Mouse (Mus musculus): Measurements from ENCODE around the gene Slc8a2.

Gene Slc8a2

GRCm38 (mm10) chr7:16125829-16126228 lies 3.8 kb upstream of the Slc8a2 start:
- in situ Hi-C loops (cut with MboI), result no loop called here

GRCm38 (mm10) chr7:16128344-16128743 lies 1.3 kb upstream of the Slc8a2 start:
- in situ Hi-C loops (cut with MboI), result no loop called here

DNA sequence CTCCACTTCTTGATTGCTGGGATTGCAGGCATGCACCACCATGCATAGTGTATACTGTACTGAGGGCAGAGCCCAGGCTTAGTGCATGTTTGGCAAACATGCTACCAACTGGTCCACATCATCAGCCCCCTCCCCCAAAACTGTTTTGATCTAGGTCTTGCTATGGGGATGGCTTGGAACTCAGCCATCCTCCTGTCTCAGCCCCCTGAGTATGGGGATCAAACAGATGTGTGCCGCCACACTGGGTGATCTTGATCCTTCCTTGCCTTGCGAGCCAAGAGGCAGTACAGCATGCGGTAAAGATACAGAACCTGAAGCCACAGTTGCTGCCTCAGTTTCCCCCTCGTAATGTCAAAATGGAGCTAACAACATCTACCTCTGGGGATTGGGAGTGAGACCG lies 727 bp upstream of the Slc8a2 start:
- in situ Hi-C loops (cut with MboI), result no loop called here

DNA sequence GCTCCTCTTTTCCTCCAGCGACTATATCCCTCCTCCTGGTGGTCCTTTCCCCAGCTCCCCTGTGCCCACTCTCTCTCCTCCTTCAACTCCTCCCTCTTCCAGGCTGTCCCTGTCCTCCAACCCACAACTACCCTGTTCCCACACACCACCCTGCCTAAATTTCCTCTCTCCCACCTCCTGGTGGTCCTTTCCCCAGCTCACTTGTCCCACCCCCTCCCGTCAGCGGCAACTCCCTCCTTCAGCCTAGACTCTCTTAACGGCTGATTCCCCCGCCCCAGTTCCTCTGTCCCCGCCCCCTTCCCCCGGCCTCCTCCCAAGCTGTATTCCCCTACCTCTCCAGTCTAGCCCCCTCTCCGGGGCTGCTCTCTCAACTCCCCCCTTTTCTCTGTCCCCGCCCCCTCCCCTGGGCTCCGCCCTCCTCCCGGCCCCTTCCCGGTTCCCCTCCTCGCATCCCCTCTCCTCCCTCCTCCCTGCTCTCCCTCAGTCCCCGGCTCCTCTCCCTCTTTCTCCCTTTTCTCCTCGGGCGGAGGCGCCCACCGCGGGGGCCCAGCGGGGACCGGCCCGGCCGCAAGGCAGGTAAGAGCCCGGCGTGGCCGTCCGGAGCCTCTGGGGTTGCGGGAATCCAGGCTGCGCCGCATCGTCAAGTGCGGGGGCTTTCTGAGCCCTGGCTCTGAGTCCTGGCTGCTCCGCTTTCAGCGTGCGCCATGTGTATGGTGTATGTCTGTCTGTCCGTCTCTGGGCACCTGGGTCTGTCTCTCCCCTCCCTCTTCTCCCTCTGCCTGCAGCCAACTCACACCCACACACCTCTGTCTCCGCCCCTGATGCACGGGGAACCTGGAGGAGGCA lies 443 bp downstream of the Slc8a2 start:
- in situ Hi-C loops (cut with MboI), result no loop called here

- in situ Hi-C loops (cut with MboI), result no loop called here
Observed at GRCm38 (mm10) chr7:16130956-16131634, 1.5 kb downstream of the Slc8a2 start.

- in situ Hi-C loops (cut with MboI), result no loop called here
Observed at GRCm38 (mm10) chr7:16132161-16132581, 2.5 kb downstream of the Slc8a2 start.

GRCm38 (mm10) chr7:16132926-16133325 lies 3.3 kb downstream of the Slc8a2 start:
- in situ Hi-C loops (cut with MboI), result no loop called here

GRCm38 (mm10) chr7:16133691-16134090 lies 4.1 kb downstream of the Slc8a2 start:
- in situ Hi-C loops (cut with MboI), result no loop called here

DNA sequence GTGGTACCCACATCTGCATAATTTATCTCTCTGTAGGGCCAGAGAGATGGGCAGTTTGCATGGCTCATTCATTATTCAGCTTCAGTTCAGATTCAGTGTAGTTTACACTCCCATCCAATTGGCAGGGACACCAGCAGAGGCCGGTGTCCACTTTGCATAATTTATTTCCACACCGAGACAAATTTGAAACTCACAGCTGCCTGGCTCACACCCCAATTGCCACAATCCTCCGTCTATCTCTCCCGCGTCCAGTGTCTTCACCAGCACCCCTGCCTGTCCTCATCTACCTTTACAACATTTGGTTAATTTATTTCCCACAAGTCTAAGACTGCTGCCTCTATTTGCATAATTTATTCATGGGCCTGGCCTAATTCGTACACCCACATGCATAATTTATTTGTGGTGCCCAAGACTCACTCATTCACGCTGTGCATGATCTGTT lies 5.3 kb downstream of the Slc8a2 start:
- in situ Hi-C loops (cut with MboI), result no loop called here

- in situ Hi-C loops (cut with MboI), result loop anchor here (10.0 kb wide), 1 partner anchor 162 kb away; no protein-coding TSS in a partner anchor
Observed at GRCm38 (mm10) chr7:16146489-16147410, 17.1 kb downstream of the Slc8a2 start.

DNA sequence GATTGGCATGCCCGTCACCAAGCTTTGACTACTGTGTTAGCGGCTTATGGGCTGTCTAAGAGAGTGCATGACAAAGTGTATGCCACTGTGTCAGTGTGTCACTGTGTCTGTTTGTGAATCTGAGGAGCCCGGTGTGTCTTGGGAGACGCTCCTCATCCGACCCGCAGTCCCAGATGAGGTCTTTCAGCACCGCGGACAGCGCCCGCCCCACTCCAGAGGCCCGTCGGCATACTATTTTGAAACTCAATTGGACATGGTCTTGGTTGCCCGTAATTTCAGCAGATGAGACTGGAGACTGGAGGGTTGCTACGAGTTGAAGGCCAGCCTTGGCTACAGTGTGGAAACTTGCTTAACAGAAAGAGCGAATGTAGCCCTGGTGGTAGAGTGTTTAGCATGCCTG lies 18.0 kb downstream of the Slc8a2 start:
- in situ Hi-C loops (cut with MboI), result loop anchor here (10.0 kb wide), 1 partner anchor 163 kb away; no protein-coding TSS in a partner anchor

DNA sequence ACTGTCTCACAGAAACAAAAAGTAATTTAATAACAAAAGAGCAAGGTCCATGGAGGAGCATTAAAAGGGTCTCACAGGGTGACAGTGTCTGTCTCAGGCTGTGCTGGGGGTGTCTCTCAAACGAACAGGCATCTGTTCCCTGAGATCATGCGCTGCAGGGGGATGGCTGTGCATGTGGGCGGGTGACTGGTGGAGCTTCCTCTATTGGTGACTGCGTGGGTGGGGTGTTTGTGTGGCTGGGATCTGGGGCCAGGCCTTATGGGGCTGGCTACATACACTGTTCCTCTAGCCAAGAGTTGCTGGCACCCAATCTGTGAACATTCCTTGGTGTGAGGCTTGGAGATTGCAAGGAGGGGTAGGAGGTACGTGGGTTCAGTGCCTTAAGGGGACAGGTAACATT lies 19.6 kb downstream of the Slc8a2 start:
- in situ Hi-C loops (cut with MboI), result loop anchor here (10.0 kb wide), 1 partner anchor 164 kb away; no protein-coding TSS in a partner anchor

DNA sequence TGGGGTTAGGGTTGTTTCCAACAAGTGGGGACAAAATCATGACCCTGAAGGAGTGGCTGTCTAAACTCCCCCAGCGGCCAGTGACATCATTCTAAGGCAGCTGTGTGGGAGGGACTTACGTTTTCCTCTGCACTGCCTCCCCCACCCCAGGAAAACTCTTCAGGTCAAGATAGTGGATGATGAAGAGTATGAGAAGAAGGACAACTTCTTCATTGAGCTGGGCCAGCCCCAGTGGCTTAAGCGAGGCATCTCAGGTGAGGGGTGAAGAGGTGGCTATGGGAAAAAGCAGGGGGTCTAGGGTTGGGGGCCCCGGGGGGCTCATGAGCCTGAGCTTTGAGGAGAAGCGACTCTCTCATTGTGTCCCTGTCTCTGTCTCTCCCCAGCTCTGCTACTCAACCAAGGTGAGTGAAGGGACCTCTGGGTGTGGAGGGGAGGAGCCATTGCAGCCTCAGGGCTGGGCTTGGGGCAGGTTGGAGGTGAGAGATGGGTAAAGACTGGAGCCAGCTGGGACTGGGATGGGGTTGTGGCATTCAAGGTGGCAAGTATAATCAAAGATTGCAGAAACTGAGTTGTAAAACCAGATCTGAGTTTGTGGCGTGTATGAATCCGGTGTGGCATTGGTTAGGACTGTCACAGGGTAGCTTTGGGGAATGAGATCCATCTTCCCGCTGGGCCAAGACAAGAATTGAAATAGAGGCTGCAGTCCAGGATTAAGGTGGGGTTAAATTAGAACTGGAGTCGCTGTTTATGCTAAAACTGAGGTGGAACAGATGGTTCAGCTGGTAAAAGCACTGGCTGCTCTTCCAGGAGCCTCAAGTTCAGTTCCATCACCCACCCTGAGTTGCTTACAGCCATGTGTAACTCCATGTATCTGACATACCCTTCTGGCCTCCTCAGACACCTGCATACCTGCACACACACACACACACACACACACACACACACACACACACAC lies 20.8 kb downstream of the Slc8a2 start:
- in situ Hi-C loops (cut with MboI), result no loop called here

GRCm38 (mm10) chr7:16153522-16153921 lies 23.9 kb downstream of the Slc8a2 start:
- in situ Hi-C loops (cut with MboI), result no loop called here

- in situ Hi-C loops (cut with MboI), result no loop called here
Observed at GRCm38 (mm10) chr7:16155132-16155872, 25.7 kb downstream of the Slc8a2 start.

- in situ Hi-C loops (cut with MboI), result no loop called here
Observed at GRCm38 (mm10) chr7:16156105-16156714, 26.6 kb downstream of the Slc8a2 start.

DNA sequence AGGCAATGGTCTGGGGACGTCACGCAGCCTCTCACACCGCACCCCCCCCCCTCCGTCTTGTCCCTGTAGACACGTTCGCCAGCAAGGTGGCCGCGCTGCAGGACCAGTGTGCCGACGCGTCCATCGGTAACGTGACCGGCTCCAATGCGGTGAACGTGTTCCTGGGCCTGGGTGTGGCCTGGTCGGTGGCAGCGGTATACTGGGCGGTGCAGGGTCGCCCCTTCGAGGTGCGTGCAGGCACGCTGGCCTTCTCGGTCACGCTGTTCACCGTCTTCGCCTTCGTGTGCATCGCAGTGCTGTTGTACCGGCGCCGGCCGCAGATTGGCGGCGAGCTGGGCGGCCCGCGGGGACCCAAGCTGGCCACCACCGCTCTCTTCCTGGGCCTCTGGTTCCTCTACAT lies 29.1 kb downstream of the Slc8a2 start:
- in situ Hi-C loops (cut with MboI), result no loop called here

DNA sequence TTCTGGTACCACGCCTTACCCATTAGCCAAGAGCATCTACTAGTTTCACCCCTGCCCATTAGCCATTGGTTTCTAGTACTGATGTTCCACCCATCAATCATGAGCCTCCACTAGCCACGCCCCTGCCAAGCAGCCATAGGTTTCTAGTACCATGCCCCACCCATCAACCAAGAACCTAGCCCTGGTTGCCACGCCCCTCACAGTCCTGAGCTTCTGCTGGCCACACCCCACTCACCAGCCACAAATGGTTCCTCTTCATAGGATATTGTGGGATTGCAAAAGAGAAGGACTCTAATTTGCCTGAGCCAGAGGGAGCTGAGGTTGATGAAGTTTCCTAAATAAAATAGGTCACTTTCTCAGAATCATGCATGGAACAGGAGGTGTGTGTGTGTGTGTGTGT lies 31.1 kb downstream of the Slc8a2 start:
- in situ Hi-C loops (cut with MboI), result no loop called here

DNA sequence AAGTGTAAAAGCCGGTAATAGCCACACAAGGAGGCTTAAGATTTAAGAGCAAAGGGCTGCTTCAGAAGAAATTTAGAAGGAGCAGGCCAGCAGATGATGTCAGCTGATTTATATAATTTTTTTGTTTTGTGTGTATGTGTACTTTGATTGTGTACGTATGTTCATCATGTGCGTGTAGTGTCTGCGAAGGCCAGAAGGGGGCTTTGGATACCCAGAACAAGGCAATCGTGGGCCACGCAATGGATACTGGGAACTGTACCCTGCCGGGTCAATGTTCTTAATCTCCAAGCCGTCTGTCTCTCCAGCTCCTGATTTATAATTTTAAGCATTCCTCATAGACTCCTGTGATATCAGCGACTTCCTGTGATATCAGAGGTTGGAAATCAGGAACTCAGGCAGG lies 31.7 kb downstream of the Slc8a2 start:
- in situ Hi-C loops (cut with MboI), result no loop called here

- in situ Hi-C loops (cut with MboI), result no loop called here
Observed at GRCm38 (mm10) chr7:16162036-16162435, 32.4 kb downstream of the Slc8a2 start.
